Mouse (Mus musculus) embryonic fibroblast, embryonic 13.5 days (primary cell): Measurements from ENCODE around the gene Hoxb6. TPM values are rescaled to one million over a fixed set of nuclear protein-coding genes. Genes with fewer than 3 reads are reported as not detected.

ENCODE experiments used
- H3K27ac ChIP-seq: 2 replicates; pipeline ENCODE4 v1.5.1; 2012; ENCODE audit warnings: low read length, control low read depth, inconsistent platforms; ENCODE audit not compliant: insufficient read depth
- H3K4me1 ChIP-seq: 2 replicates; pipeline ENCODE4 v1.6.1; 2011; ENCODE audit warnings: low read length; ENCODE audit not compliant: control insufficient read depth, insufficient read depth
- H3K4me3 ChIP-seq: 2 replicates; pipeline ENCODE4 v1.5.1; 2011; ENCODE audit warnings: mild to moderate bottlenecking, control low read depth, low read length; ENCODE audit not compliant: insufficient read depth
- CTCF ChIP-seq: IDR thresholded peaks from 2 replicates; pipeline ENCODE4 v1.5.1; 2011; ENCODE audit warnings: mild to moderate bottlenecking, control low read depth, low read length, moderate library complexity, borderline replicate concordance; ENCODE audit not compliant: insufficient read depth
- POLR2A ChIP-seq: IDR thresholded peaks from 2 replicates; pipeline ENCODE4 v1.6.1; 2011; ENCODE audit warnings: low read depth, mild to moderate bottlenecking, control low read depth, low read length, moderate library complexity
- polyA plus RNA-seq: library from polyadenylated mRNA; stranded (reverse); fragments of >200 nt; gene quantifications from 2 replicates; pipeline ENCODE4 v1.2.4, GENCODE M21; 2011; ENCODE audit warnings: low read depth; ENCODE audit not compliant: missing spikeins, insufficient read length

Gene Hoxb6
- polyA plus RNA-seq, 1 experiment = 9.6 TPM

DNA sequence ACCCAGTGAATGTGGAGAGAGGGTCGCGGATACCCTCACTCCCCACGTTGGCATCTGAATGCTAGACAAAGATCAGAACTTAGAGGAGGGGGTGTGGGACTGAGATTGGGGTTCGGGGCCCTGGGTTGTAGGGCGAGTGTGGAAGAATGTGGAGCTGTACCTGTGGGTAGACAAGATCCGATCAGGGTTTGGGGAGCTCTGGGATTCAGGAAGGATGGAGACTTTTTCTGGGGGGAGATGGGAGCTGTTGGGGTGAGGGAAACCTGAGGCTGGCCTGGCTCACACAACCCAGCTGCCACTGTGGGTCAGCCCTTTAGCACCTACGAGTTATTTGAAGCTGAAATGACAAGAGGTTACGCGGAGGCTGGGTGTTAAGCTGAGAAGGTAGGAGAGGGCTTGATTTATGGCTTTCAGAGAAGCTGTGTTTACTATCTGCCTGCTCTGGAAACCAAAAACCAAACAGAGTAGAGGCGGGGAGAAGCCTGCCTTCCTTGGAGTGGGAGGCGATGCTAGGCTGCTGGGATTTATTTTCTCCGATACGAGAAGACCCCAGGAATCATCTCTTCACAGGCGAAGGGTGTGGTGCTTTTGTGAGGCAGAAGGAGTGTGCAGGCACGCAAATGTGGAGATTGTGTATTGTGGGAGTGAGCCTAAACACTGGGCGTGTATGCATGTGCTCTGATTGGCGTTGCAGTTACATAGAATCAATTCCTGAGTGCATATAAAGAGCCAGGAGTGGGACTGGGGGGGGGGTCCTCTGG is 41.1 kb downstream of the Hoxb6 start:
- H3K27ac ChIP-seq = peak overlapping the region; percentile 81
- H3K4me3 ChIP-seq = peak overlapping the region; percentile 23
- H3K4me1 ChIP-seq = no peaks in the 10 kb centered on the region
- 0 out of 2 replicates have a peak, but pooled peaks have one; percentile 8 for TF ChIP-seq POLR2A
- no peak for TF ChIP-seq CTCF

DNA sequence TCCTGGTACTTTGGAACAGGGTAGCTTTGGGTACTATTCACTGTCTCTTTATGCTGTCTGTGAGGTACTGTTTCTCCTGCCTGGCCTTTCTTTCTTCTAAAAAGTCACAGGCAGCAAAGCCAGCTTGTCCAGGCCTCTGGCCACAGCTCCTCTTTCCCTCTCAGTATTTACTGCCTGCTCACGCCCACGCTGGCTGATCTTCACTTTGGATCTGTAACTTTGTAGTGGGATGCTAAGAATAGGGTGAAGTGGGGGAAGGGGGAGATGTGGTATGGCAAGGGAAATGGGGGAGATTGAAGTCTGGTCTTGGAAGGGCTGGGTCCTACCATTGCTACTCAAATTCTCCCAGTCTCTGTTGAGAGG is 41.7 kb downstream of the Hoxb6 start:
- Histone ChIP-seq H3K27ac (peak overlapping the region; percentile 81), H3K4me1 (peaks cover 1% of the 10 kb centered on the region; the same call in 1 of the 2 replicates), H3K4me3 (peak overlapping the region; percentile 23)
- no peak for TF ChIP-seq POLR2A
- no peak for TF ChIP-seq CTCF

DNA sequence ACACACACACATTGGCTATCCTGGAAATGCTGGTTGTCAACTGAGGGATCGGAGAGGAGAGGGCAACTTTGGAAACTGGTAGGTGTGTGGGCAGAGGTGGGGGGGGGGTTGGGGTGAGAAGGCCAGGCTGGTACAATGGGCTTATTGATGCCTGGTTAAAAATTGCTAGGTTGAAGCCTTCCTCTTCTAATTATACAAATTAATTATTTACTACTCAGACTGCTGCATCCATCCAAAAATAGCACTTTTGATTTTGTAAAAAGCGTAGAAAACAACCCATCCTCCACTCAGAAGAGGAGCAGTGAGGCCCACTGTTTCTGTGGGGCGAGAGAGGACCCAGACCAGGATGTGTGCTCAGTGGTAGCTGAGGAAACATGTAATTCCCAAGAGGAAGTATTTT is 42.7 kb downstream of the Hoxb6 start:
- Histone ChIP-seq H3K27ac (no peak overlapping the region), H3K4me1 (peaks cover 3% of the 10 kb centered on the region; the same call in 1 of the 2 replicates), H3K4me3 (no peak overlapping the region)
- no peak for TF ChIP-seq POLR2A
- no peak for TF ChIP-seq CTCF

DNA sequence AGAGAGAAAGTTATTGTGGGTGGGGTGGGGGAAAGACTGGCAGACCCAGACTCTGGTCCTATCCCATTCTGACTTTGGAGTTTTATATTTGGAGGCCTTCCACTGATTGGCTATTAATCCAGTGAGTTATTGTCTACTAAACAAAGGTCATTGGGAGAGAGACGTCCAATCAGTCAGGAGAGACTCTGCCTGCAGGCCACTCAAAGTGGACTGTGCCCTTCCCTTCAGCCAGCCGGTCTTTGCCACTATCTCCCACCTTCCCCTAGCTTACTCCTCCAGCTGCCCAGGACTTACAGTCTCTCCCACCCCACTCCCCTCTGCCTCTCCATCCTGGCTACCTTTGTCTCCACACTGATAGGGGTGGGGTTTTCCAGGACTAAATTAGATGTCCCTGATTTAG is 44.3 kb downstream of the Hoxb6 start:
- H3K4me1 ChIP-seq = peaks cover 3% of the 10 kb centered on the region; the same call in 1 of the 2 replicates
- H3K27ac ChIP-seq = peak overlapping the region; percentile 21; the same call in 1 of the 2 replicates
- no peak overlapping the region for H3K4me3 ChIP-seq
- TF ChIP-seq CTCF = no peak
- TF ChIP-seq POLR2A = no peak

DNA sequence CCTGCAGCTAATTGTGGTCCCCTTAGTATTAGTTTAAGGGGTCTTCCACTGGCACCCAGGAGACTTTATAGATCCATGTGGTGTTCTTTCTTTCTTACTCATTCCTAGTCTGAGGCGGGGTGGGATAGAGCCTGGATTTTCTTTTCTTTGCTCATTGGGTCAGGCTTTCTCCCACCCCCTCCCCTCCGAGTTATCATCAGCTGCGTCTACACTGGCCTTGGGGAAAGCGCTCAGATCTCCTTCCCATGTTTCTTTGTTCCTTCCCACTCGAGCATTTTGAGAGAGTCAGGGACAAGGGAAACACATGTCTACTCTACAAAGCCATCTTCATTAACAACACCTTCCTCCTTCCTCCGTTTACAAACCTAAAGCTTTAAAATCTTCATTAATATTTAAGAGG is 44.8 kb downstream of the Hoxb6 start:
- 0 out of 2 replicates have a peak overlapping the region, but pooled peaks have one; percentile 21 for H3K27ac ChIP-seq
- H3K4me3 ChIP-seq = no peak overlapping the region
- no peak for TF ChIP-seq POLR2A
- H3K4me1 ChIP-seq = peaks cover 3% of the 10 kb centered on the region; the same call in 1 of the 2 replicates

DNA sequence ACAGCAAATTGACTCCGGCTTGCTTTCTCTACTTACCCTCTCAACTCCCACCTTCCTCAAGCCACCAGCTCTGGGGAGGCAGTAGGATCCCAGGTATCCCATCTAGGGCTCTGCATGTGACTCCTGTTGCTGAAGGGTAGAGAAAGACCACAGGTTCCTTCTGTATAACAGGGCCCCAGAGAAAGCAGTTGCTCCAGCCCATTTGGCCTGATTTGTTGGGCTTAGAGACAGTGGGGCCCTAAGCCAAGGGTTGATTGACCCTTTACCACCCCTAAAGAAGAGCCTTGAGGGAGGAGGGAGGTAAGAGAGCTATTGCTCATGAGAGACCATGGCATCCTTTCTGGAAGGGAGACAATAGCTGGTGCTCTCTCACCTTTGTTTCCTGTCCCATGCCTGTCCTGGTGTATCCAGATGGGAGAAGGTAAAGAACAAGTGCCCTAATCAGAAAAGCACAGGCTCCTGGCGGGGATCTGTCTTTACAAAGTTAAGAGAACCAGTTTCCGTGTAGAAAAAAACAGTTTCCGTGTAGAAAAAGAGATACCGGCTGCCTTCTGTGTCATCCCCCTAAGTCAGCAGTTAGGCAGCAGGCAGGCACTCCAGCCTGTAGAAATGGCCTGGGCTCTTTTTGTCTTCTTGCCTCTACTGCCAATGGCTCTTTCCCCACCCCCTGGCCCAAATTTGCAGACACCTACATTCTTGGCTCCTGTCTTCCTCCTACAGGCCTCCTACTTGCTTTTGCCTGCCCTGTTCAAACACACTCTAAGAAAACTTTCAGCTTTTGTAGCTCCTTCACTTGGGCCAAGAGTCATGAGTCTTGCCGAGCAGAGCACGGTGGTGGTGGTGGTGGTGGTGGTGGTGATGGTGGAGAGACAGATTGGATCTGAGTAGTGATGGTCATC is 46.9 kb downstream of the Hoxb6 start:
- H3K27ac ChIP-seq = peak overlapping the region; percentile 74
- no peak overlapping the region for H3K4me3 ChIP-seq
- H3K4me1 ChIP-seq = peaks cover 3% of the 10 kb centered on the region; the same call in 1 of the 2 replicates
- no peak for TF ChIP-seq CTCF
- TF ChIP-seq POLR2A = no peak

DNA sequence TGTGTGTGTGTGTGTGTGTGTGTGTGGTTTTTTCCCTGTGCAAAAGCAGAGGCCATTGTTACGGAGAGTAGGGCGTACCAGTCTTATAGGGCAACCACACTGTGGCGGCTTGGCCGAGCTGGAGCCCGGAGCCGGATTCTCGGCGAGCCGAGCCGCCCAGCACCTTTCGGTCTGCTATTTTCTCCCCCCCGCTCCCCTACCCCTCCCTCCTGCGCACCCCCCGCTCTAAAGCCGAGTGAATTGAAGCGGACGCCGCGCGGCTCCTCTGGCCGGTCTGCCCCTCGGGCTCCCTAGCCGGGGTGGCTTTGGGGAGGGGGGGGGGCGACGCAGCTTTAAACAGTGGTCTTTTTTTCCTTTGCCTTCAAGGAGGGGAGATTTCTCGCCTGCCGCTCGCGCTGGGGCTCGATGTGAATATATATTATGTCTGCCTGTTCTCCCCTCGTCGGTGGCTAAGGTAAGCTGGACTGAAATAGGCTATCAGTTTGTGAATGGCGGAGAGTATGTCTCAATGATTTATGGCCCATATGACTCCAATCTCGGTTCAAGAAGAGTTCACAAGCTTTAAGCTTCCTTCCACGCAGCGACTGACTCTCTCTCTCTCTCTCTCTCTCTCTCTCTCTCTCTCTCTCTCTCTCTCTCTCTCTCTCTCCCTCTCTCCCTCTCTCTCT is 48.6 kb downstream of the Hoxb6 start:
- TF ChIP-seq POLR2A (no peak; the same call in 1 of the 2 replicates), CTCF (no peak)
- Histone ChIP-seq H3K27ac (peak overlapping the region; percentile 77), H3K4me3 (peak overlapping the region; percentile 35), H3K4me1 (peaks cover 3% of the 10 kb centered on the region; the same call in 1 of the 2 replicates)

DNA sequence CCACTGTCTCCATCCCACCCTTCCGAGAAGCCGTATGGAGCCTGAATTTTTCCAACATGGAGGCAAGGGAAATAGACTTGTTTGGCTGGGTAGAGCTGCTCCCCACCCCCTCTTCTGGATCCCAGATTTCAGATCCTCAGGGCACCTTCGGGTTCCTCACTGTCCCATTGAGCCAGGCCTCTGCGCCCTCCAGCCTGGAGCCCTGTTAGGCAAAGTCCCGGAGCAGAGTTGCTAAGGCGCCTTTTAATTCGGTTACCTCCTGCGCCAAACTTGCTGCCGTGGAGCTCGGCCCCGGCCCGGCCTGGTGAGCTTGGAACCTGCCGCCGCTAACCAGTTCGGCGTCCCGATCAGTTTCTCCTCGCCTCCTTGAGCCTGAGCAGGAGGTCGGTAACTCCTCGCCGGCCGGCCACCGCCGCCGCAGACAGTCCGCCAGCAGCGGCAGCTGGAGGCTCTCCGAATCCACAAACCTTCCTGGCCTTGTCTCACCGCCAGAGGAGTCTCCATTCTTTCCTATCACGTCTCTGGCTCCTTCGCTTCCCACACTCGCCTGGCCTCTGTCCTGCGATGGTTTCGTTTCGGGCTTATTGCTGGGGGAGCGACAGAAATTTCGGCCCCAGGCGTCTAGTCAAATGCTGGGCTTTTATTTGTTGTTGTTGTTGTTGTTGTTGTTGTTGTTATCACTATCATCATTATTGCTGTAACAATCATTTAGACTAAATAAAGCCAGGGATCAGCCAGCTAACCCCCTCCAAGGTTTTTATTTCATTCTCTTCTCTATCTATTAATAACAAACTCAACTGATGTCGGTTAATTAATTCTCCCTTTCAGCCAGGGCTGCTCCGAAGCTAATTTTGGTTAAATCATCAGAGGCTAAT is 49.7 kb downstream of the Hoxb6 start:
- Histone ChIP-seq H3K4me1 (peaks cover 3% of the 10 kb centered on the region; the same call in 1 of the 2 replicates), H3K4me3 (peak overlapping the region; percentile 30), H3K27ac (peak overlapping the region; percentile 77)
- TF ChIP-seq CTCF (no peak), POLR2A (no peak)
